Mouse (Mus musculus) cortical plate, adult 2 months (tissue): ENCODE results near the gene C4bp.

Experiments
- CTCF ChIP-seq: fragments of 200-500 bp; IDR thresholded peaks from 2 replicates; pipeline ENCODE4 v1.5.1; 2011; ENCODE audit warnings: mild to moderate bottlenecking, control low read depth, low read length; ENCODE audit not compliant: insufficient read depth; ENCODE audit errors: extremely low read depth
- POLR2A ChIP-seq: fragments of 200-500 bp; IDR thresholded peaks from 2 replicates; pipeline ENCODE4 v1.6.1; 2011; ENCODE audit warnings: mild to moderate bottlenecking, low read length, control low read depth; ENCODE audit not compliant: insufficient read depth; ENCODE audit errors: extremely low read depth

DNA sequence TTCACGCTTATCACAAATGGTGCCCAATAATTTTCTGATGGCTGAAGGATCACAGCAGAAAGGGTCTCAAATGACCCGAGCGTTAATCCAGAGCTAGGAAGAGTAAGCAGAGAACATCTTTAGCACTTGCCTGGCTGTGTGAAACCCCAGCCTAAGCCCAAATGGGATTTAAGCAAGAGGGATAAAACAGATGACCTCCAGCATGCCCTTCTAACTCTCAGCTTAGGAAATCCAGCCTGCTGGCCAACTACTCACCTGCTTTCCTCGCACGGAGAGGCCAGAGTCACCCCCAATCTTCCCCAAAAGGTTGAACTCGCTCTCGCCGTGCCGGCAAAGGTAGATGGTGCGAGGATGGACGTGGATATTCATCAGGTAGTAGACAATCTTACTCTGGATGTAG is 40.5 kb upstream of the C4bp start:
- no peak for TF ChIP-seq CTCF
- TF ChIP-seq POLR2A = no peak
